Mouse (Mus musculus): ENCODE results near the gene Hist1h4a.
"Not testable (repeated sequence)": the region's sequence is repeated elsewhere in the genome, so short reads cannot be mapped to it uniquely, and the experiment has no call there.

Hist1h4a gene

GRCm38 (mm10) chr13:23743215-23743614, 17.8 kb downstream of the Hist1h4a start:
- DNase-seq (ENCODE audit: low read depth, low spot score), result peak; percentile 45

GRCm38 (mm10) chr13:23742007-23742406, 19.0 kb downstream of the Hist1h4a start:
- DNase-seq (ENCODE audit: low read depth, low spot score), result peak; percentile 92

- DNase-seq (ENCODE audit: low read depth, low spot score), result peak; percentile 27
These were observed 20.1 kb downstream of the Hist1h4a start for GRCm38 (mm10) chr13:23740910-23741309.

- peak; percentile 32 for DNase-seq (ENCODE audit: low read depth, low spot score)
These were observed 20.7 kb downstream of the Hist1h4a start for GRCm38 (mm10) chr13:23740256-23740840.

- no peak for DNase-seq (ENCODE audit: low read depth, low spot score)
These were observed 21.1 kb downstream of the Hist1h4a start for GRCm38 (mm10) chr13:23739922-23740252.

- DNase-seq (ENCODE audit: low read depth, low spot score), result peak; percentile 99
These were observed 21.7 kb downstream of the Hist1h4a start for GRCm38 (mm10) chr13:23739069-23739921.

GRCm38 (mm10) chr13:23738677-23739068, 22.4 kb downstream of the Hist1h4a start, which contains the start of gene Hist1h1c:
Gene Hist1h1c, plus strand, starts transcription at chr13:23738808.
- peak; percentile 95 for DNase-seq (ENCODE audit: low read depth, low spot score)

- no peak for DNase-seq (ENCODE audit: low read depth, low spot score)
These were observed 23.0 kb downstream of the Hist1h4a start for GRCm38 (mm10) chr13:23738041-23738440.

- DNase-seq (ENCODE audit: low read depth, low spot score), result no peak
These were observed 23.9 kb downstream of the Hist1h4a start for GRCm38 (mm10) chr13:23737091-23737490.

- DNase-seq (ENCODE audit: low read depth, low spot score), result no peak
These were observed 28.8 kb downstream of the Hist1h4a start for GRCm38 (mm10) chr13:23732156-23732804.

- no peak for DNase-seq (ENCODE audit: low read depth, low spot score)
These were observed 30.6 kb downstream of the Hist1h4a start for GRCm38 (mm10) chr13:23730479-23730878.

- DNase-seq (ENCODE audit: low read depth, low spot score), result no peak
These were observed 31.3 kb downstream of the Hist1h4a start for GRCm38 (mm10) chr13:23729706-23730105.

- DNase-seq (ENCODE audit: low read depth, low spot score), result no peak
These were observed 31.9 kb downstream of the Hist1h4a start for GRCm38 (mm10) chr13:23729192-23729525.

GRCm38 (mm10) chr13:23728472-23729191, 32.4 kb downstream of the Hist1h4a start:
- no peak for DNase-seq (ENCODE audit: low read depth, low spot score)

GRCm38 (mm10) chr13:23725213-23725612, 35.8 kb downstream of the Hist1h4a start:
- no peak for DNase-seq (ENCODE audit: low read depth, low spot score)

GRCm38 (mm10) chr13:23724239-23724638, 36.8 kb downstream of the Hist1h4a start:
- DNase-seq (ENCODE audit: low read depth, low spot score), result no peak

- DNase-seq (ENCODE audit: low read depth, low spot score), result not testable (repeated sequence)
These were observed 43.3 kb downstream of the Hist1h4a start for GRCm38 (mm10) chr13:23717593-23718245.

GRCm38 (mm10) chr13:23717176-23717575, 43.9 kb downstream of the Hist1h4a start:
- no peak for DNase-seq (ENCODE audit: low read depth, low spot score)

GRCm38 (mm10) chr13:23716261-23717042, 44.6 kb downstream of the Hist1h4a start:
- DNase-seq (ENCODE audit: low read depth, low spot score), result no peak

Measured in ZHBTc4 (cell line).